Mouse (Mus musculus) lung, embryonic 15.5 days (tissue): ENCODE data around the gene Emc4. TPM values are rescaled to one million over a fixed set of nuclear protein-coding genes. Genes with fewer than 3 reads are reported as not detected.

Experiments used
- ATAC-seq: fragments of 200-750 bp; cut with Nextera tagmentation; 2 replicates; pipeline ENCODE4 v1.8.0; 2017; ENCODE audit warnings: moderate number of reproducible peaks, borderline replicate concordance; ENCODE audit not compliant: low FRiP score, low TSS enrichment; ENCODE audit errors: extremely low read depth
- H3K27ac ChIP-seq: fragments of 300-500 bp; sonication (generic); 2 replicates; pipeline ENCODE4 v1.5.1; 2015; ENCODE audit warnings: moderate library complexity, mild to moderate bottlenecking, inconsistent platforms
- H3K27me3 ChIP-seq: fragments of 300-500 bp; sonication (generic); 2 replicates; pipeline ENCODE4 v1.6.1; 2015; ENCODE audit warnings: inconsistent platforms
- H3K36me3 ChIP-seq: fragments of 300-500 bp; sonication (generic); 2 replicates; pipeline ENCODE4 v1.6.1; 2015; ENCODE audit warnings: inconsistent platforms
- H3K4me1 ChIP-seq: fragments of 300-500 bp; sonication (generic); 2 replicates; pipeline ENCODE4 v1.6.1; 2015; ENCODE audit warnings: inconsistent platforms
- H3K4me2 ChIP-seq: fragments of 300-500 bp; sonication (generic); 2 replicates; pipeline ENCODE4 v1.6.1; 2015; ENCODE audit warnings: inconsistent platforms, mild to moderate bottlenecking, moderate library complexity
- H3K4me3 ChIP-seq: fragments of 300-500 bp; sonication (generic); 2 replicates; pipeline ENCODE4 v1.5.1; 2015; ENCODE audit warnings: mild to moderate bottlenecking, inconsistent platforms
- H3K9ac ChIP-seq: fragments of 300-500 bp; sonication (generic); 2 replicates; pipeline ENCODE4 v1.6.1; 2015; ENCODE audit warnings: inconsistent platforms
- H3K9me3 ChIP-seq: fragments of 300-500 bp; sonication (generic); 2 replicates; pipeline ENCODE4 v1.6.1; 2016; ENCODE audit warnings: inconsistent platforms
- WGBS: fragments of 180-500 bp; shearing (Covaris S2); methylation state at CpG from one replicate; pipeline ENCODE4 v1.1.7; 2015; 5-methylcytosine and 5-hydroxymethylcytosine counted together
- polyA plus RNA-seq: library from polyadenylated mRNA; unstranded; fragments of >200 nt; fragmentation: Nextera tagmentation; extraction: Ambion mirVana; gene quantifications from 2 replicates; pipeline ENCODE4 v1.2.1, GENCODE M21; 2015

Emc4 gene
- polyA plus RNA-seq, 1 experiment from 2014 or later: 107 TPM

DNA sequence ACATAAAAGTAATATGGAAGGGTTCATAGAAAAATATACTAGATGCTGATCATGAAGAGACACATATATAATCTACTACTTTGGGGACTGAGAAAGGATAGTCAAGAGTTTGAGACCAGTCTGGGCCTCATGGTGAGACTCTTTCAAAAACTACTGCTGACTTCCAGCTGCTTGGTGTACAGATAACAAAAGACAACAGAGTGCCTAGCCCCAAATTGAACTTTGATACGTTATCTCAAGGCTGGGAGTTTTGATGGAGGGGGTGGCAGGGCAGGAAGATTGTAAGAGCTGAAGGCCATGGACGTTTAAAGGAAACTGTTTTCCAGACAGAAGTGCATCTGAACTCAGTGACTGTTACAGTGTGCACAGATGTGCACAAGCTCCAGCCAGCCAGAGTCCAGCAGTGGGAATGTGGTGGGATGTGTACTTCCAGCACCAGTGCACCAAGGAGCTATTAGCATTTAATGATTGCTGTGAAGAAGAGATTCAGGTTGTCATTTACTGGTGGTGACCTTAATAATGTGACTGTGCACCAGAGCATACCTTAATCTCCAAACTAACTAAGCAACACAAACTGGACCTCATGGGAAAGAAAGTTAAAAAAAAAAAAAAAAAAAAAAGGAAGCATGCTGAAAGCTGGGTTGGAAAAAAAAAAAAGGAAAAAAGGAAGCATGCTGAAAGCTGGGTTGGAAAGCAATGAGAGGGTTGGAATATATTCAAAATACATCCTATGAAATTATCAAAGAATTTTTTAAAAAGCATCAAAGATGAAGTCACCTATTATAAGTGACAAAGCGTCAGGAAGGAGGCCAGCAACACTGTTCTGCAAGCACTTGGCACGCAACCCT lies 35.6 kb downstream of the Emc4 start:
- H3K9ac ChIP-seq: no peak overlapping the region
- WGBS: 40% methylated on average over 4 of the region's 4 CpGs
- H3K4me3 ChIP-seq: no peak overlapping the region
- H3K27me3 ChIP-seq: no peaks in the 10 kb centered on the region
- H3K9me3 ChIP-seq: no peaks in the 10 kb centered on the region
- H3K4me2 ChIP-seq: no peak overlapping the region
- H3K4me1 ChIP-seq: no peaks in the 10 kb centered on the region
- no peak for ATAC-seq
- H3K27ac ChIP-seq: no peak overlapping the region
- 0 out of 2 replicates have a peak, but pooled peaks cover 7% of the 10 kb centered on the region for H3K36me3 ChIP-seq

DNA sequence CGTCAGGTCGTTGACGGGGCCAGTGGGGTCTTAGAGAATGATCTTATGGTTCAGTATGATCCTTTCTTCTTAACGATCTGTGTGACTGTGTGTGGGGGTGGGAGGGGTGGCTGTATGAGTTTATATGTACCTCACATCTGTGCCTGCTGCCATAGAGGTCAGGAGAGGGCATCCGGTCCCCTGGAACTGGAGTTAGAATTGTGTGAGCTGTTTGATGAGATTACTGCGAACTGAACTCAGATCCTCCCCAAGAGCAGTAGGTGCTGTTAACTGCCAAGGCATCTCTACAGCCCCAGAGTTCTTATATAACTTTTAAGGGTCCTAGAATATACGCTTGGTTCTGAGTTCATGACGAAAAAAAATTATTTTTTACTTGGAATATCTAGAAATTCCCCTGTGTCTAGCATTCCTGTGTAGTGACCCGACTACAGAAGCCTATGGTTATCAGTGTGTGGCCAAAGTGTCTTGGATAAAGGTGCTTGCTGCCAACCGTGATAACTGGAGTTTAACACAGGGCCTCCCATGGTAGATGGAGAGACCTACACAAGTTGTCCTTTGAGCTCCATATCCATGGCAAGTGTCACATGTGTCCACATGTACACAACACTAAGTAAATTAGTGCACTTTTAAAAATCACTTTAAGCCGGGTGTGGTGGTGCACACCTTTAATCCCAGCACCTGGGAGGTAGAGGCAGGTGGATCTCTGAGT lies 39.6 kb downstream of the Emc4 start:
- H3K4me1 ChIP-seq: no peaks in the 10 kb centered on the region
- no peaks in the 10 kb centered on the region for H3K27me3 ChIP-seq
- ATAC-seq: no peak
- 83% methylated on average over 11 of the region's 11 CpGs for WGBS
- H3K4me3 ChIP-seq: no peak overlapping the region
- no peaks in the 10 kb centered on the region for H3K36me3 ChIP-seq
- no peak overlapping the region for H3K9ac ChIP-seq
- no peak overlapping the region for H3K27ac ChIP-seq
- H3K4me2 ChIP-seq: no peak overlapping the region
- H3K9me3 ChIP-seq: no peaks in the 10 kb centered on the region

DNA sequence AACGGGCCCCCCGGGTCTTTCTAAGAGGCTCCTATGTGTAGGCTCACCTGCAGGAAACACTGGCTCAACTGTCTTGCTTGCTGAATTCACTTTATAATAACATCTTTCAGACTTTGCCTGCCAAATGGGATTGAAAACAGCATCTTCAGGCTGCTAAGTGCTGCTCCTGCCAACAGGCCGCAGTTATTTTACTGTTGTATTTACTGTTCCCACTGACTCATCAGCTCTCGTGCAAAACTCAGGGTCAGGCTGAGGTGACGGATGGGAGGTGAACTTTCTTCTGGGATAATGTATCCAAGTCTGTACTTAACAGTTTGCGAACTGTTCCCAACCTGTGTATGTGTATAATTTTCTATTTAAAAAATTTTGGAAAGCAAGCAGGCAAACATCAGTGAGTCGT lies 48.9 kb downstream of the Emc4 start:
- H3K4me1 ChIP-seq: no peaks in the 10 kb centered on the region
- no peaks in the 10 kb centered on the region for H3K27me3 ChIP-seq
- no peak overlapping the region for H3K4me2 ChIP-seq
- H3K9ac ChIP-seq: no peak overlapping the region
- H3K36me3 ChIP-seq: no peaks in the 10 kb centered on the region
- ATAC-seq: no peak
- no peak overlapping the region for H3K27ac ChIP-seq
- H3K4me3 ChIP-seq: no peak overlapping the region
- WGBS: 71% methylated on average over 7 of the region's 7 CpGs
- H3K9me3 ChIP-seq: no peaks in the 10 kb centered on the region

DNA sequence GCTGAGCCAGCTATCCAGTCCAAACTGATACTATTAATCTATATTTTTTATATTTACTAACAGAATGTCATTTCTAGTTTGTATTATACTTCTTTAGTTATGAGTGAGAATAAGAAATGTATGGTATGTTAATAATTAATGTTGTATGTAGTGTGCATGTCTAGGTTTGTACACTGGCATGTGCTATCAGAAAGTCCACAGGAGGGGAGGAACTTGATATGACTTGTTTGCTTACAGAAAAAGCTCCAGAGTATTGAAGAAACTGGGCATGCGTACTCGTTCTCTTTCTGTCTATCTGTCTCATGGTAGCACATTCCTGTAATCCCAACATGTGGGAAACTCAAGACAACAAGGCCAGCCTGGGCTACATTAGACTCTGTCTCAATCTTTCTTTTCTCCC lies 49.6 kb downstream of the Emc4 start:
- H3K9me3 ChIP-seq: no peaks in the 10 kb centered on the region
- H3K36me3 ChIP-seq: no peaks in the 10 kb centered on the region
- no peak overlapping the region for H3K27ac ChIP-seq
- H3K4me3 ChIP-seq: no peak overlapping the region
- 82% methylated on average over 2 of the region's 2 CpGs for WGBS
- H3K9ac ChIP-seq: no peak overlapping the region
- no peak for ATAC-seq
- H3K27me3 ChIP-seq: no peaks in the 10 kb centered on the region
- H3K4me1 ChIP-seq: no peaks in the 10 kb centered on the region
- H3K4me2 ChIP-seq: no peak overlapping the region

DNA sequence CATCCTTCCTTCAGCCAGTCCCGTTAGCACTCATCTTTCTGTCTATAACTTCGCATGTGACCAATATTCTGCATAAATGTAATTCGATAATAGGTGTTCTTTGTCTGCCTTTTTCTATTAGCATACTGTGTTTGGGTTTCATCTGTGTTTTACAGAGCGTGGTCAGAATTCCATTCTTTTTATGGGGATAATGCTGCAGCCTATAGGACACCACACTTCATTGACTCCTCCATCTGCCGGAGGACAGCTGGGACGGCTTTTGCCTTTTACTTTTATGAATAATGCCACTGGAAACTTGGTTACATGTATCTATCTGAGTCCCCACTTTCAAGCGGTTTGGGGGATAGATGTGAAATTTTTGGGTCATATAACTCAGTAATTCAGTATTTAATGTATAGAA lies 52.2 kb downstream of the Emc4 start:
- ATAC-seq: no peak
- Histone ChIP-seq H3K9me3 (no peaks in the 10 kb centered on the region), H3K4me1 (no peaks in the 10 kb centered on the region), H3K27me3 (no peaks in the 10 kb centered on the region), H3K4me3 (no peak overlapping the region), H3K4me2 (no peak overlapping the region), H3K36me3 (no peaks in the 10 kb centered on the region), H3K27ac (no peak overlapping the region), H3K9ac (no peak overlapping the region)
- WGBS: 86% methylated on average over 7 of the region's 7 CpGs

Other genes starting within 250 kb of the Emc4 start
- gene Olfr1316, start 233.1 kb downstream of the Emc4 start, polyA plus RNA-seq: not detected in 2 replicates
- not detected in 2 replicates for gene Olfr1317, start 227.7 kb downstream of the Emc4 start, polyA plus RNA-seq
- gene Olfr1318, start 213.8 kb downstream of the Emc4 start, polyA plus RNA-seq: not detected in 2 replicates
- 16.3 and 17.3 TPM in 2 replicates for gene Lpcat4, start 128.6 kb downstream of the Emc4 start, polyA plus RNA-seq
- not detected in 2 replicates for gene Nutm1, start 108.7 kb downstream of the Emc4 start, polyA plus RNA-seq
- 182 and 204 TPM in 2 replicates for gene Nop10, start 106.1 kb downstream of the Emc4 start, polyA plus RNA-seq
- 6.8 and 9.3 TPM in 2 replicates for gene Slc12a6, start 102.2 kb downstream of the Emc4 start, polyA plus RNA-seq
- gene Gm21985, start 101.7 kb downstream of the Emc4 start, polyA plus RNA-seq: not detected in 2 replicates
- 39.4 and 40.2 TPM in 2 replicates for gene Katnbl1, start 11.2 kb upstream of the Emc4 start, polyA plus RNA-seq
- 19.3 and 19.6 TPM in 2 replicates for gene Emc7, start 87.0 kb upstream of the Emc4 start, polyA plus RNA-seq
- 0.10 TPM in 1 of 2 replicates, not detected in the other for gene Chrm5, start 112.7 kb upstream of the Emc4 start, polyA plus RNA-seq
- 5.5 and 6.4 TPM in 2 replicates for gene Aven, start 124.9 kb upstream of the Emc4 start, polyA plus RNA-seq